Mouse (Mus musculus) spleen, embryonic (tissue): Measurements from ENCODE around the gene Wfdc10.
"Not testable (repeated sequence)": the region's sequence is repeated elsewhere in the genome, so short reads cannot be mapped to it uniquely, and the experiment has no call there.

Source experiments
- CTCF ChIA-PET: fragments of 350-600 bp; sonication (Branson Sonifier 250); formaldehyde crosslinking; loops from one replicate; lab custom pipeline; 2022; lab: Charles Lee

Wfdc10 gene

DNA sequence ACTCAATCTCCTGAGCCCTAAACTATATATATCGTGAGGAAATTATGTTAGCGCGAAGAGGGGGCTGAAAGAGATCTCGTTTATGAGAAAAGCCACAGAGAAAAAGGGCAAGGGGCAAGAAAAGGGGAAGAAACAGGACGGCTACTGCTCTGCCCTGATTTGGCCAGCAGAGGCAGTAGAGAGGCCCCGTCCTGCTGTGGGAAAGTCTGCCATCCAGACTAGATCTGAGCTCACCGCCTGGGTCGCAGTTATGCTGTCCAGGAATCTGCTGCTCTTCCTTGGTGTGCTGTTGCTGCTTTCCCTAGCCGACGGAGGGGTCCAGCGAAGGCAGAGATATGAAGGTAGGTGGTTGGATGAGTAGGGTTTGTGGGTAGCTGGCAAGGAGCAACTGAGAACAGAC, at the start of gene Wfdc10:
Gene Wfdc10 (plus strand): TSS at position 189 of the 400 bp plus-strand sequence.
- CTCF ChIA-PET, result no interaction called here

DNA sequence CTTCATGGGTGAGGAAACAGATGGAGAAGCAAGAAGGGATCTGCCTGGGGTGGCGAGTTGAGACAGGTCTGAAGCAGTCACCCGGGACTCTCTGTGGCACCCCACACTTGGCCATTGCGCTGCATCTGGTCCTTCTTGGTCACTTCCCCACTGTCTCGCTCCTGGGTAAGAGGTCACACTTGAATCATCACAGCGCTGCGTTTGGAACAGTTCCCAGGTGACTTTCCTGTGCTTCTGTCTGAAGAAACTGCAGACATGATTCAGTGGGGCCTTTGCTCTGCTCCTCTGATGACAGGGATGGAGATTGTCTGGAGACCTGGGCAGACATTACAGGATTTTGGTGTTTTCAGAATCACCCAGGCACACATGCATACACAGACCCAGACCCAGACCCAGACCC, 47.1 kb upstream of the Wfdc10 start:
- CTCF ChIA-PET, result no interaction called here

DNA sequence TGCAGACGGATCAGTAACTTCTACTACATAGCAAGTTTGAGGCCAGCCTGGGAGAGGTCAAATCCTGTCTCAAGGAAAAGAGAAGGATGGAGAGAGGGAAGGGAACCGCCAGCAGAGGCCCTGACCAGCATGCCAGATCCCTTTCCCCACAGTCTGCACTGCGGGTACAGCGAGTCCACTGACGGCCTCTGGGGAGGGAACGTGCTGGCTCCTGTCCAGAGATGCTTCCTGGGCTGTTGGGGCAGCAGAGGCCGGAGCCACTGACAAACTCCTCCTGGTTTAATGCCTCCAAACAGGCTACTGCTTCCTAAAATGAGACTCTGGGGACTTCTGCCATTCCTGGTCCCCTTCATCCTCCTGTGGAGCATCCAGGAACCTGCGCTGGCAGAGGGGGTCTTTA, 42.4 kb upstream of the Wfdc10 start, which contains the start of the genes Wfdc6b and Wfdc8:
Gene Wfdc6b (plus strand): TSS at position 52 of the 400 bp plus-strand sequence.
Gene Wfdc8 (minus strand): TSS at position 156 of the 400 bp plus-strand sequence.
- CTCF ChIA-PET, result not testable (repeated sequence)

DNA sequence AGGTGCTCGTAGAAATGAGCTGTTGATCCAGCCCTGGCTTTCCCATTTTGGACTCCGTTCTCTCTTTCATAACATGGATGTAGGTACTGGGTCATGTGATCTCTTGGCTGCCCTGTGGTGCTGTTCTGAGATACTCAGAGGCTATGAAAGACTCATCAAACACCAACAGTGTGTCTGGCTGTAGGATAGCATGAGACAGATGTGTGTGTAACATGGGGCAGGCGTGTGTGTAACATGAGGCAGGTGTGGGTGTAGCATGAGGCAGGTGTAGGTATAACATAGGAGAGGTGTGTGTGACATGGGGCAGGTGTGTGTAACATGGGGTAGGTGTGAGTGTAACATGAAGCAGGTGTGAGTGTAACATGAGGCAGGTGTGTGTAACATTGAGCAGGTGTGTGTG, 40.5 kb upstream of the Wfdc10 start:
- CTCF ChIA-PET, result no interaction called here

DNA sequence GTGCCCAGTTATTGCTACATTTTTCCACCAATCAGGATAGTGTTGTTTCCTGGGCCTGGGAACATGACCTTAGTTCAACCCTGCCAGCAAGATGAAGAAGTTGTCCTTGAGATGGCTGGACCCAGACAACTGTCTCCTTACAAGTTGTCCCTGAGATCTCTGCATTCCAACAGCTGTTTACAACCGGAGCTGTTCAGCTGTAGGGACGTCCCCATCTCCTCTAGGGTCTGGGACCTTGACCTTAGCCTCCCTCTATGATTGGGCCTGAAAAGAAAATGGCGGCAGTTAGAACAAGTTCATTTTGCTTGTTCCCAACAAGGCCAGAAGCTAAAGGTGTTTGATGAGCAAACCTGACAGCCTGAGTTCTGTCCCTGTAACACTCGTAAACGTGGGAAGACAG, 36.8 kb upstream of the Wfdc10 start:
- CTCF ChIA-PET, result no interaction called here

DNA sequence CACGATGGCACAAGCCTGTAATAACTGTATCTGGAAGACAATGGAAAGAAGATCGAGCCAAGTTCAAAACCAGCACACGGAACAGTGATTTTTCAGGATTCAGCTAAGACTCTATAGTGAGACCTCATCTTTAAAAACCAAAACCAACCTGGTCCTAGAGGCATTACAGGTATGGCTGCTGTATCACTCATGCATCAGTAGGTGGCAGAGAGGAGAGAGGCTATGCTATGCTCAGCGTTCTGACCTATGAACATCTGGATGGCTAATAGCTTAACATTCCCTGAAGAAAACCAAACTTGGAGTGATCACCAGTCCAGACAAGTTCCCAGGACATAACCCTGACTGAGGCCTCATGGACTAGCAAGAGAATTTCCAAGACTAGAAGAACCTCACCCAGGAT, 34.1 kb upstream of the Wfdc10 start:
- CTCF ChIA-PET, result no interaction called here

DNA sequence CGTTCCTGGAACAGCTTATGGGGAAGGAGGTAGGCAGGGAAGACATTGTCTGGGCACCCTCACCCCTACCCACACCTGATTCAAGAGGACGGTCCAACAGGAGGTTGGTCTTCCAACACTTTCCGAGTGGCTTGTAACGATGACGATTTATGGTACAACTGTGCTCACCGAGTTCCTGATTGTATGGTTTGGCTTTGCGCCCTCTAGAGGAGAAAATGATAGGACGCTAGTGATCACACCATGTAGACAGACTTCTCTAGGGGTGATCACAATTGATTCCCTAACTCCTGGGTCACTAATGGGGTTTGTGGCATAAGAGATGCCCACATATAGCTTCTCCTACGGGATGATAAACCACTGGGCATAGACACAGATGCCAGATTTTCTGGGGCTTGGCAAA, 20.6 kb upstream of the Wfdc10 start:
- CTCF ChIA-PET, result no interaction called here

DNA sequence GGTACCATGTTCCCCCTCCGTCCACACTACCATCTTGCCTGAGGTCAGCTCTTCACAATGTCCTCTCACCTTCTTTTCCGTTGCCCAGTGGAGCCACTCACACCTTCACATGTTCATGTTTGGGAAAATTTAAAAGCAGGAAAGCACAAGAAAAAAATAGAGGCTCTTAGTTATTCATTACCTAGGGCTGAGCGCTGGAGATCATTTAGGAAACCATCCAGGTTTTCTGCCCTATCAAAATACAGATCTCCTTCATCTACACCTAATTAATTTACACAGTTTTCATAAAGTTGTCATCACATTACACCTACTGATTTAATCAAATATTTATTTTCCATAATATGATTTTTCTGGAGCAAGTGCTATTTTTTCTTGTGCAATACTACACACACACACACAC, 17.1 kb upstream of the Wfdc10 start, which contains the start of gene Wfdc16:
Gene Wfdc16 (minus strand): TSS at position 101 of the 400 bp plus-strand sequence.
- CTCF ChIA-PET, result no interaction called here

DNA sequence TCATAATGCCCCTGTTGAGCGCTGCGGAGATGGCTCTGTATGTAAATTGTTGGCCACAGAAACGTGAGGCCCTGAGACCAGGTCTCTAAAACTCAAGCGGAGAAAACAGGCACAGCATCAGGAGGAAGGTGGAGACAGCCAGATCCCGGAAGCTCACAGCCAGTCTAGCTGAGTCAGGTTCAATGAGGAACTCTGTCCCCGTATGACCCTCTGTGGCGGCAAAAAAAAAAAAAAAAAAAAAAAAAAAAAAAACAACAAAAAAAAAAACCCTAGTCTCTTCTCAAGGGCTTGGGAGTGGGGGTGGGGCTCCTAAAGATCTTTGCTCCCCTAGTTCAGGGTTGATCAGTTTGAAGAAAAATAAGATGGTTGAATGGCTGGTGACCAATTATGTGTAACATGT, 14.7 kb upstream of the Wfdc10 start:
- CTCF ChIA-PET, result no interaction called here

DNA sequence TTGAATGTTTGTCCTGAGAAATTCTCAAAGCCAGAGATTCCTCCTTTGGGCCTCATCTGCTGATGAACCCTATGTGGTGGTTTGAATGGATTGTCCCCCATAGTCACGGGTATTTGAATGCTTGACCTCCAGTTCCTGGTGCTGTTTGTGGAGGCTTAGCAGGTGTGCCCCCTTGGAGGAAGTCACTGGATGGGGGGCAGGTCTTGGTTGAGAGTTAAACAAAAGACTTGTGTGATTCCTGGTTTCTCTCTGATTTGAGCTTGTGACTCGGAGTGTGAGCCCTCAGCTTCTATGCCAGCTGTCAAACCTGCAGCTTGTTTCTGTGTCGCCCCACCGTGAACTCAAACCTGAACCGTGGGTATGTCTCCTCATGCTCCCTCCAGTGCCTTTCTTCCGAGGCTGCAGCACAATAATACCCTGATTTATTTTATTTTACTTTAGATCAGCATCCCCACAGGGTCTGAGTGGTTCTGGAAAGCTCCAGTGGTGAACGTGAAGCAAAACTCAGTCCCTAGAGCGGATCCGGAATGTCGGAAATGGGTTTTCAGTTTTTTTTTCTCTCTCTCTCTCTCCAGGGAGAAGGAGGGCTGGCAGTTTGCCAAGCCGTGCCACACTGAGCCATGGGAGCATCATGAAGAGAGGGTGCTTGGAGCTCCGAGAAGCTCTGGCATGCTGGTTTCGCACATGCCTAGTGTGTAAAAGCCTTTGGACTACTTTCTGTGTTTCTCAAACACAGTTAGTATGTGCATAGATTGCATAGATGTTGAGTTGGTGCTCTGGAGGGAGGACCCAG, 13.8 kb upstream of the Wfdc10 start:
- CTCF ChIA-PET, result no interaction called here

DNA sequence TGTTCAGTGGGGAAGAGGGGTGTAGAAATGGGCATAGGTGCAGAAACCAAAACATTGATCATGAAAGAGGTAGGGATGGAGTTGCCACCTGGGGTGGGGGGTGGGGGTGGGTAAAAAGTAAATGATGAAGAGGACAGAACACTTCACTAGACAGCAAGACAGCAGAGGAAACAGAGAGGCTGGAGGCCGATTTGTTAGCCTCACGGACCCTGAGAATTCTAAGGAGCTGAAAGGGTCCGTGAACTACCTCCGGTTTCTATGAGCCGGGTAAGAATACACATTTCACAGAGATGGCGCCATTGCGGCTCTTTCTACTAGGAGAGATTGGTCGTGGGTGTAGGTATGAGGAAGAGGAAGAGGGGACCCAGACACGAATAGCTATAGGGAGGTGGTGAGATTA, 637 bp downstream of the Wfdc10 start, which contains the start of gene Wfdc9:
Gene Wfdc9 (minus strand): TSS at position 101 of the 400 bp plus-strand sequence.
- CTCF ChIA-PET, result no interaction called here

DNA sequence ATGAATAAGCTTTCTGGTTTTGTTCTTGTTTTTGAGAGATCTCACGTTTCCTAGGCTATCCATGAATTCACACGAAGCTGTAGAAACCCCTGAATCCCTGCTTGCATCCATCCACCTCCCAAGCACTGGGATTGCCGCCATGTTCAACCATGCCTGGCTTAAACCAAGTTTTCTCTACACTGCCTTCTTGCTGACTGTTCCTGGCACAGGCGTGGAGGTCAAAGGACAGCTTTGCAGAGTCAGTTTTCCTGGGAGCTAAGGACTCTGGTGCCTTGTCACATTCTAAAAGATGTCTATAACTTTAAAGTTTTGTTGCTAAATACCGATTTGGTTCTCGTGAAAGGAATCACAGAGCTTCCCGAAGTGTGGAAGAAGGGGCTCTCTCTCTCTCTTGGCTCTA, 9.0 kb downstream of the Wfdc10 start:
- CTCF ChIA-PET, result no interaction called here

DNA sequence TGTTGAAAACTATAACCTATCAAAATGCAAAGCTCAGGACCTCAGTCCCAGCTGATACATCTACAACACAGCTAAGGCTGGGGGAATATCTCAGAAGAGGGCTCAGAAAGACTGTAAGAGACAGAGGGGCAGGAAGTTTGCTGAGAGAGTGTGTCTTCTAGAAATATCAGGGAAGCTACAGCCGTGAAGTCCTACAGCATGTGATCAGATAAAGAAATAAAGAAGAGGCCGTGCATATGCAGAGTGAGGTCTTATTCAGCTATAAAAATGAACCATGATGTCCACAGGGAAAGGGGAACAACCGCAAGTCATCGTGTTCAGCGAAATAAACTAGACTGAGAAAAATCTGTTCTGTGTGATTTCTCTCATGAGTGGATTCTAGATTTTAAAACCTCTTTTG, 14.4 kb downstream of the Wfdc10 start:
- CTCF ChIA-PET, result no interaction called here

DNA sequence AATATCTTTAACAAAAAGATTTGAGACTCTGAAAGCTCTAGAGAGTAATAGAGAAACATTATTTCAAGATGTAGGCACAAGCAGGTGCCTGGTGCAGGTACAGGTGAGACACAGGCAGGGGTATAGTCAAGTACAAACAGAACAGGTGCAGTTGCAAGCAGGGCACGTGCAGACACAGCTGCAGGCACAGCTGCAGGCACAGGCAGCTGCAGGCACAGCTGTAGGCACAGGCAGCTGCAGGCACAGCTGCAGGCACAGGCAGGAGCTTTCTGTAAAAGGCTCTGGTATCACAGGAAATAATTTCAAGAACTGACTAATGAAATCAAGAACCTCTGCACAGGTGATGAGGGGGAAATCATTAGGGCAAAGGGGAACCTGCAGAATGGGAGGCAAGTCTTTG, 15.1 kb downstream of the Wfdc10 start:
- CTCF ChIA-PET, result no interaction called here

DNA sequence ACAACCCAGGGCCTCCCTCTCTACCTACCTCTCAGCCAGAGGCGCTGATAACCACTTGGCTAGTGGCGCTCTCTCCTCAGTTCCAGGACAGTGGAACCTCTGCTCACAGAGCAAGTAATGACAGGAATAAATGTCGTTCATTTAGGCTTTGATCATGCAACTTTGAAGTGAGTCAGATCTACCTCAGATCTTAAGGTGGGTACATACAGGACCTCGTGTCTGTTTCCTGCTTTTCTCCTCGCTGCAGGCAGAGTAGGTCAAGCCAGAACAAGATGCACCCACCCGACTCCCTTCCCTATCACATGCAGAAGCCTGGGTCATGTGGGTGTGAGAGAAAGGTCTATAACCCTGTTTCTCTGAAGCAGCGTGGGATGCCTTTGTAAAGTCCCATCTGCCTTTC, 18.1 kb downstream of the Wfdc10 start, which contains the start of gene Wfdc11:
Gene Wfdc11 (minus strand): TSS at position 101 of the 400 bp plus-strand sequence.
- CTCF ChIA-PET, result no interaction called here

DNA sequence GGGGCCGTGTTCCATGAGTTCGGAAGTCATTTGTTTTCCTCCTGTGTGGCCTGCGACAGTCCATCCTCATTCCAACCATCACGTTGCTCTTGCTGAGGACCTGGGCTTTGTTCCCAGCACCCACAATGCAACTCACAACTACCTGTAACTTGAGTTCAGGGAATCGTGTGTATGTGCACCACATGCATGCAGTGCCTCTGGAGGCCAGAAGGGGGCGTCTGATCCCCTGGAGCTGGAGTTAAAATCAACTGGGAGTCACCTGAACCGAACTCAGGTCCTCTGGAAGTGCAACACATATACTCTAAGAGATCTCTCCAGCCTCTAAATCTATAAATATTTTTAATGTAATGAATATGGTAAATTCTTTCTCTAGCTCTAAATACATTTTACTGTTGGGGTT, 20.3 kb downstream of the Wfdc10 start:
- CTCF ChIA-PET, result no interaction called here

DNA sequence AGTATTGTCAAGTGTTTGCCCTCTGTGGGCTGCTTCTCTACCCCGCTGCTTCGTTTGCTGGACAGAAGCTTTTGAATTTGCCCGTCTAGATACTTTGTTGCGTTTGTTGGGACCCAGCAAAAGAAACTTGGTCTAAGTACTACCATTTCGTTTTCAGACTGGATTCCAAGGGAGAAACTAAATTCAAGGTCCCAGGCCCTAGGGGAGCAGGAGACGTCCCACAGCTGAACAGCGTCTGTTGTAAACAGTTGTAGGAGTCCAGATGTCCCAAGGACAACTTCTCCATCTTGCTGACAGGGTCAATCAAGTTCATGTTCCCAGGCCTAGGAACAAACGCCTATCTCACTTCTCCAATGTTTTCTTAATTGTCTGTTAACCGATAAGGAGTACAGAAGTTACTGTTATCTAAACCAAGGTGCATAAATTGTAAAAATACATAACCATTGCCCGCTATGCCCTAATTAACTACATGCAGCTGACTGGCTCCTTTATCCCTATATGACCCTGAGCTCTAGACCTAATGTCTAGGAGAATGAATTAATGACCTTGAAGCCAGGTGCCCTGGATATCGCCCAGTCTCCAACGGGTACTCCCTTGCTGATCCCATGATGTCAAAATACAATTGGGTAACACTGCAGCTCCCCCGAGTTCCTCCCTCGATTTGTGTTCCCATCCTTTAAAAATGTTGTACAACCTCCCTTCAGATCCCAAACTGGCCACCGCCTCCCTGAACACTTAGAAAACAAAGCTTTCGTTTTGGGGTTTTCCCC, 21.3 kb downstream of the Wfdc10 start:
- CTCF ChIA-PET, result no interaction called here

DNA sequence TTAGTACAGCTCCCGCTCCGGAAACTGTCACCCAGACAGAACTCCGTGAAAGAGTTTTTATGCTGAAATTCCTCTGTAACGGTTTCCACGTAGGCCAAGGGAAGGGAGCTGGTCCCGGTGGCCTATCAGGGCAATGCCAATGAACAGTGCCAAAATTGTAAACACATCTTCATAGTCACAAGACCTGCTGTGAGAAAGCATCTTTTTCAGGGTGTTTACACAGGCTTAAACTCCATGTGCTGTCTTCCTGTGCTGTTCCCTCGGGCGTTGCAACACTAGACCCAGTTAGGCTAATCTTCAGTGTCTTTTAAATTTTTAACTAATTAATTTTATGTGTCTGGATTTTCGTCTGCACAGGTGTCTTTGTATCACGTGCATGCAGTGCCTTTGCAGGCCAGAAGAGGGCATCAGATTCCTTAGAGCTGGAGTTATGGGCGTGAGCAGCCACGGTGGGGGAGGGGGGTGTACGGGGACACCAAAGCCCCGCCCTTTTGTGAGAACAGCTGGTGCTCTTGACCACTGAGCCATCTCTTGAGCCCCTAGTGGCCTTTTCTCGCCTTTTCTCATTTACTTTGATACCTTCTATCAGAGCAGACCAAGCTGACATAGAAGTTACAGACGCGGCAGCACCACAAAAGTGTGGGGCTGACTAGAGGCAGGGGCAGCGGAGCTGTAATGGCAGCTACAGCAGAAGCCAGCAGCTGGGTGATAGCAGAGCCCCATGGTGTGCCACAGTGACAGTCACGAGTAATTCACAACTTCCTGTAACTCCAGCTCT, 23.2 kb downstream of the Wfdc10 start:
- CTCF ChIA-PET, result interaction anchor here (0.6 kb wide), 1 partner anchor 45 kb away, joined by 3 read pairs; no protein-coding TSS in a partner anchor

DNA sequence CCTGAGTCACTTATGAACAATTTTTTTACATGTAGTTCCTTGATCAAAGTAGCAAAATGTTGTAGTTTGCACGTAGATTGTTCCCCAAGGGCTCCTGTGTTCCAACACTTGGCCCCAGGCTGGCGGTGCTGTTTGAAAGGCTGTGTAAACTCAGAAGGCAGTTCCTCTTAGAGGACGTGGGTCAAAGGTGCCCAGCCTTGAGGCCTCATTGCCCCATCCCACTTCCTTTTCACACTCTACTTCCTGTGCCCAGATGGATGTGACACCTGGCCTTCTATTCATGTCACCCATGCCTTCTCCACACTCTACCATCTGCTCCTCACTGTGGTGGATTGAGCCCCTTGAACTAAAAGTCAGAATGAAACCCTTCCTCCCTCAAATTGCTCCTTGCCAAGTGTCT, 24.1 kb downstream of the Wfdc10 start:
- CTCF ChIA-PET, result no interaction called here

DNA sequence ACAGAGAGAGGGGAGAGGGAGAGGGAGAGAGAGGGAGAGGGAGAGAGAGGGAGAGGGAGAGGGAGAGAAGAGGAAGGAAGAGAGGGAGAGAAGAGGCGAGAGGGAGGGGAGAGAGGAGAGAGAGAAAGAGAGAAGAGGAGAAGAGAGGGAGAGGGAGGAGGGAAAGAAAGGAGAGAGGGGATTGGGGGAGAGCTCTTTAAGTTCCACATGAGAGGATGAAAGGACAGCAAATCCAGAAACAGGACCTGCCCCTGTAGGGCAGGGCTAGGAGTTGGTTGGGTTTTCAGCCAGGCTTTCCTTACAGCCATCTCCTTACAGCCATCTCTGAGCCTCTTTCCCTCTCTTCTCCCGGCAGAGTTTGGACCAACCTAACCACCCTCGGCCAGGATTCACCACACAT, 29.0 kb downstream of the Wfdc10 start, which contains the start of gene Wfdc13:
Gene Wfdc13 (plus strand): TSS at position 301 of the 400 bp plus-strand sequence.
- CTCF ChIA-PET, result interaction anchor here (0.5 kb wide), 1 partner anchor 167 kb away, joined by 3 read pairs; no protein-coding TSS in a partner anchor

DNA sequence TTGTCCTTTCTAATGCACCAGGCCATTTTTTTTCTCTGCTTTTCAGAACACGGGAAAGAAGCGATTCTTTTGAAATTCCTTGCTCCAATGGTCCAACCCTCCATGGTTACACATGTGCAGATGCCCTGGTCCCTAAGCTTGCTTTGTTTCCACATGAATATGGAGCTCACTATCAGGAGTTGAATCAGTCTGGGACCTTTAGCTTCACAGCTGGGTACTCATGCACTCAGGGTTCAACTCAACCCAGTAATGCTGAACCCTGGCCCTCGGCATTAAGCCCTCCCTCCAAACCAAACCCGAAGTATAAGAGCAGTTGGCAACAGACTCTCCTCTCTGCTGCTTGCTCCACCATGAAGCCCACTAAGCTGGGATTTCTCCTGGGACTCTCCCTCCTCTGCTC, 42.4 kb downstream of the Wfdc10 start, which contains the start of gene Spint4:
Gene Spint4 (plus strand): TSS at position 301 of the 400 bp plus-strand sequence.
- CTCF ChIA-PET, result no interaction called here
